Mouse (Mus musculus) urinary bladder, postnatal 36 days (tissue): ENCODE measurements around the gene Sesn3.
"Not testable (repeated sequence)": the region's sequence is repeated elsewhere in the genome, so short reads cannot be mapped to it uniquely, and the experiment has no call there.

ENCODE experiments used
- DNase-seq, 2 experiments: peaks; one replicate each; pipeline ENCODE4 v3.0.0; 2022; ENCODE audit warnings: low spot score in 2 of 2, mixed read lengths in 1 of 2

The Sesn3 gene

GRCm38 (mm10) chr9:14280696-14281095, 5.8 kb downstream of the Sesn3 start:
- no peak for DNase-seq

- peak in 1 of 2 experiments; percentile 17 for DNase-seq
Observed at GRCm38 (mm10) chr9:14285036-14285435, 10.2 kb downstream of the Sesn3 start.

DNA sequence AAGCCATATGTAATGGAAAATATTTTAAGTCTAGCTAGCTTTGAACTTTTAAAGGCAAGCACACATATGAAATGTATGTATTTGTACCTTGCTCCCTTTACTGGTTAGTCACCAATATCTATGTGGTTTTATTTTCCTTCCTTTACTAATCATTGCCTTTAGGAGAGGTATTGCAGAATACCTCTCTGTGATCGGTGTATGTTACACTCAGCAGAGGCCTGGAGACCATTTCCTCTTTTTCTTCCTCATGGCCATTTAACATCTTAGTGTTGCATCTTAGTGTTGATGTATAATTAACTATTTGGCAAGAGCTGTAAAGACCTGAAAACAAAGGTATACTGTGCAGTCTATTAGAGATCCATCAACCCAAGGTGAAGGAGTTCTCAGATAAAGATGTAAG, 12.4 kb downstream of the Sesn3 start:
- no peak for DNase-seq

GRCm38 (mm10) chr9:14288500-14288899, 13.6 kb downstream of the Sesn3 start:
- no peak for DNase-seq

DNA sequence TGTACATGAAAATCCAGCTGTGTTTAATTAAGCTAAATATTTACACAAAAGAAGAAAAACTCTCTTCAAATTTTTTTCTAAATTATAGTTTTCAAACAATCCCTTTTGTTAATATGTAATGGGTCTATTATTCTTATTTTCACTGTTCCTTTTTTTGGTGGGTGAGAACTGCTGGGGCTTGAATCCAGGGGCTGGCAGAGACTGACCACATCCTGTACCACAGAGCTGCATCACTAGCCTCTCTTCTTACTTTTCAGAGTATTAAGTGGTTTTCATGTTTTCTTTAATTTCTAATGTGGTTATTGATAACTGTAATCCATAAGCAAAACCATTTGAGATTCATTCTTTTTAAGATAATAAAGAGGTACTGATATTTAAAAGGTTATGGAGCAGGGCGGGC, 19.0 kb downstream of the Sesn3 start:
- no peak for DNase-seq

GRCm38 (mm10) chr9:14295680-14296440, 21.0 kb downstream of the Sesn3 start:
- no peak for DNase-seq

GRCm38 (mm10) chr9:14297204-14297603, 22.3 kb downstream of the Sesn3 start:
- DNase-seq: no peak

DNA sequence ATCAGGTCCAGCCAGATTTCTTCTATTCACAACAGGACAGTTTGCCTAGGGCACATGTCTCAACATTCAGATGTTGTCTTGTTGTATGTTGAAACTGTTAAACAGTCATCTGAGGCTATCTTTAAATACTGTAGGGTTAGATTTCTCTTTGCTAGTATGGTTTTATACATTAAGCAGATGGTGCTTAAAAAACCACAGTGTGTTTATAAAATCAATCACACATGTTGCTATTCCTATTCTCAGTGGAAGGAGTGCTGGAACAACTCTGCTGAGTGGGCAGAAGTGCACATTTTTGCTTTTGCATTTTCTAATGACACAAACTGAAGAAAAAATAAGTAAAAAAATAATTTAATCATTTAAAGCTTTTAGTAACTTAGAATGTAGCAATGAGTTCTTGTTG, 25.0 kb downstream of the Sesn3 start:
- no peak for DNase-seq

DNA sequence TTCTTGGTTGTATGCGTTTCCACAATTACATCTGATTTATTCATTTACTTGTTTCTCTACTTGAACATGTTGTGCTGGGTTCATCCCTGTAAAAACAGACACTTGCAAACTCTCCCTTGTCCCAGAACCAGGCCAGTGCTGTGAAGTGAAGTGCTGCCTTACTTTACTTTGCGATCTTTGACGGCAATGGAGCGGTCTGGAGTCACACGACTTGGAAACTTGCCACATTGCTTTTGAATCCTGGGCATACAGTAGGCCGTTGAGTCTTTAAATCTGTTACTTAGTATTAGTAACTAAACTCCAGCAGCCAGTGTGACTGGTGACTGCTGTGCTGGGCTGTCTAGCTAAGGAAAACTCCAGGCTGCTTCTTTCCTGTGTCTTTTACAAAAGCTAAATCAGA, 25.9 kb downstream of the Sesn3 start:
- no peak for DNase-seq

DNA sequence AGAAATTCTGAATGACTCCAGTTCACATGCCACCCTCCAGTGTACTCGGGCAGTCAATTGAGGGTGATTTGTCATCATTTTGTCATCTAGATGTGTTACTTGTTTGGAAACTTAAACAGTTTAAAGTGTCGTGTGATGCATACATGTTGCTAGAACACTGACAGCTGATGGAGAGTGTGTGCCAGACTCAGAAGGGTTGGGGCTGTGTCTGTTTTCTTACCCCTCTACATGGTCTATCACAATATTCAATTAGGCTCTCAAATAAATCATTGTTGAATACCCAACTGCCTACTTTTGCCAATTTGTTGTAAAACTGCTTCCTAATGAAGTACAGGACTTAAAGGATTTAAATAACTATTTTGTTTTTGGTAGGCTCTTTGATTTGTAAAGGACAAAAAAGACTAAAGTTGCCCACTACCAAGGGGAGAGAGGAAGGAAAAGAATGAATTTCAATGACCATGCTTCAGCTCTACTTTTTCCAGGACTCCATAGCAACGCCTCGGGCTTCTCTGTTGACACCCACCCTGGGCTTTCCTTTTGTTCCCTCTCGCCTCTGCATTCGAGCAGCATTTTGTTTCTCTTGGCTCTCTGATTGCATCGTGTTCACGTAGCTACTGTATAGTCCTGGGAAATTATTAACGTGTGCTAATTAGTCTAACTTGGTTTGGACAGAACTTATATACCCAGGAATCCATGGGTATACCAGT, 29.5 kb downstream of the Sesn3 start:
- no peak for DNase-seq

DNA sequence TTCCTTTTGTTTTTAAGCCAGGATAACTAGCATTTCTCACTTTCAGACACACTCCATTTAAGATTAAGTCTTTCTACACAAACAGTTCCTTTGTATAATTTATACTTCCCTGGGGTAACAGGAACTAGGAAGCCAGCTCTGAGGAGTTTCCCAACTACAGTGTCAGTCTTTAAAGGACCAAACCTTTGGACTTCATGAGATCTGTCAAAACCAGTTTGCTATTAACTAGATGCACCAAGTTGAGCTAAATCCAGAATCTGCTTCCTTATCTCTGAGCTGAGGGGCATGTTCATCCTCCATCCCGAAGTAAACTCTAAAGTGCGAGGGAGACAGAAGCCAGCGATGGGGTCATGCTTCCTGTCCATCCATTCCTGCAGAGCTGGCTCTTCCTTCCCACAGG, 32.5 kb downstream of the Sesn3 start:
- no peak for DNase-seq

DNA sequence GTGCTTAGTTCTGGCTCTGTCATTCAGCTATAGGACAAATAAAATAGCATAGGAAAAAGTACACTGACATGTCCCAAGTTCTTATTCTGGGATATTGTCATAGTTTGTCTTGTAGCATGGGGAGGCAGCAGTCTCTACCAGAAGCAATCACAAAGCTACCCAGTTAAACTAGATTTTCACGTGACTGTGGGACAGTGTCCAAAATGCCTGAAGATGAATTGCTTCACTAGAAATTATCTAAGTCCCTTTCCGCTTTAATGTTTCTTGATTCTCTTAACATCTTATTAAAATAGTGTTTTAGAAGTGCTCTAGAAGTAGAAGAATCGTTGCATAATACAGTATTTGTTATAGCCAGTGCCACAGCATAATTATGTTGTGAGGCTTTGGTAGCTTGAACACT, 39.1 kb downstream of the Sesn3 start:
- DNase-seq: no peak

GRCm38 (mm10) chr9:14314477-14314876, 39.6 kb downstream of the Sesn3 start:
- DNase-seq: no peak

- DNase-seq: no peak
Observed at GRCm38 (mm10) chr9:14316618-14317017, 41.8 kb downstream of the Sesn3 start.

GRCm38 (mm10) chr9:14335829-14336228, 61.0 kb downstream of the Sesn3 start:
- DNase-seq: no peak

GRCm38 (mm10) chr9:14336901-14337300, 62.0 kb downstream of the Sesn3 start:
- DNase-seq: no peak

DNA sequence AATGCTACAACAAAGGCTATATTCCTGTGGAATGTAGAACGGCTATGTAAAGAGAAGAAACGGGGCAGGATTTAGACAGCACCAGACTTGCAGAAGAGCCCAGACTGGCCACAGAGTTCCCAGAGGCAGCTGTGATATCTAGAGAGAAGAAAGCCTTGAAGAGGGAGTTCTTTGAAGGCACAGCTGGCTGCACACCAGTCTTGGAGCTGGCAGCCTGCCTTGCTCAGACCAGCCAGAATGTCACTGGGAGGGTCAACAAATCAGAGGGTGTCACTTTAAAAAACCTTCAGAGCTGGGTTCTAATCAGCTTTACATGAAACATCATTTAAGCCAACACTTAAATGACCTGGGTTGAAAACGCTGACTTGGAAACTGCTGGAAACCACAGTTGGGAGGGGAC, 63.8 kb downstream of the Sesn3 start:
- DNase-seq: no peak

DNA sequence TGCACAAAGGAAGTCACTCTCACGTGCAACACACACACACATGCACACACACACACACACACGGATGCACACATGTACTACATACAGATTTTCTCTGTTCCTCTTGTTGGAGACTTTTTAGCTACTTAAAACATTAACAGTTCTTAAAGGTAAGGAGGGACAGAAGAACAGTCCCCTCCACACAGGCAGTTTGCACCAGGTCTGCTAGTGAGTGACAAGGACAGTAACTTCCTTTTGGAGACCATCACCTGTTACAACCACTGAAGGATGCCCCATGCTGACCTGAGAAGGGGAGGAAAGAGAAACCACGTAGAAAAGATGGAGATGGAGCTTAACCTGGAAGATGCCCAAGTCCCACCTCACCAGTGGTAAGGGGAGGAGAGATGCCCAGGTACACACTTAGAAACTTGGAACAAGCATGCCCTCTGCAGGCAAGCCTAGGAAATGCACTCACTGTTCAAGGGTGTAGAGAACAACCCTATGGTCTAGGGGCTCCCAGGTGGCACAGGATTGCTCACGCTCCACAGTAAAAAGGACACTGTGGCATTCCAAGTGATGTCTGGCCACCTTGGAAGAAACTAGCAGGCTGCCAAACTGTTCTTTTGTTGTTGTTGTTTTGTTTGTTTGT, 67.3 kb downstream of the Sesn3 start:
- peak; percentile 57 to 59 for DNase-seq

DNA sequence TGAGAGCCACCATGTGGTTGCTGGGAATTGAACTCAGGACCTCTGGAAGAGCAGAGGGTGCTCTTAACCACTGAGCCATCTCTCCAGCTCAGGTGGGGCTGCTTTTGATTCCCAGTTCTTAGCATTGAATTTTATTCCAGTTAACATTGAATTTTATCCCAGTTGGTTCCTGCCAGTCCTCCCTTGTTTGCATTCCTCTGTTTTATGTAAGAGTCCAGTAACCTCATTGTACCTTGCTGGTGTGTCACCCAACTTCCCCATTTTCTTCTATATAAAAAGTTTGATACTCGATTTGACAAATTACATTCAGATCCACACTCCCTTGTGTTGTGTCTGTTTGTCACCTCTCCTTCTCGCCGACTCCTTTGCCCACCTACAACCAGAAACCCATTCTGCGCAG, 71.0 kb downstream of the Sesn3 start:
- not testable (repeated sequence) for DNase-seq

DNA sequence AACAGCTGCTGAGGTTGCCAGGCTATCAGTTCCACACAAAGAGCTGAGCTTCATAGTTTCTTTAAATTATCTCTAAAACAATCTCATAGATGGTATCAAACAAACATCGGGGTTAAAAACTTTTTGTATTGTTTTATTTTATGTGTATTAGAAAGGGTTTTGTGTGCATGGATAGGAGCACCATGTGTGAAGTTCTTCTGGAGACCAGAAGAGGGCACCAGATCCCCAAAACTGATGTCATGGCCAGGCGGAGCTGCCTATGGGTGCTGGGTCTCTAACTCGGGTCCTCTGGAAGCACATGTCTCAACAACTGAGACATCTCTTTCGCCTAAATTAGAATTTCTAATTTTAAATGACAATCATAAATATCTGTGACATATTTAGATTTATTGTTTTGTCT, 73.5 kb downstream of the Sesn3 start:
- DNase-seq: no peak

DNA sequence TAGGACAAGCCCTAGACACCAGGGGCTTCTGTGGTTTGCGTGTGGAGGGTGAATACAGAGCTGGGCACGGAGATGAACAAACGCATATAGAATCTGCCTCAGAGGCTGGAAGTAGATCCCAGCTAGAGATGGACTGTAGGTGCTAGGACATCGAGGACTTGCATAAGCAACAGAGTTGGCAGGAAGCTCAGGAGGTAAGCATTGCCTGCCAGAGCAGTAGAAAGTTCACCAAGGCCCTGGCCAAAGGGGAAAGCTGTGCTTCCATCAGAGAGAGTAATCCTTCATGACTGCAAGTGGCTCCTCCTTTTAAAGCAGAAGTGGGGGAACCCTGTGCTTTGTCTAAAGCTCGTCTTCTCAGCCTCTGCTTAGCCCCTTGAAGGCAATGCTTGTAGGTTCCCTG, 74.5 kb downstream of the Sesn3 start:
- no peak for DNase-seq

DNA sequence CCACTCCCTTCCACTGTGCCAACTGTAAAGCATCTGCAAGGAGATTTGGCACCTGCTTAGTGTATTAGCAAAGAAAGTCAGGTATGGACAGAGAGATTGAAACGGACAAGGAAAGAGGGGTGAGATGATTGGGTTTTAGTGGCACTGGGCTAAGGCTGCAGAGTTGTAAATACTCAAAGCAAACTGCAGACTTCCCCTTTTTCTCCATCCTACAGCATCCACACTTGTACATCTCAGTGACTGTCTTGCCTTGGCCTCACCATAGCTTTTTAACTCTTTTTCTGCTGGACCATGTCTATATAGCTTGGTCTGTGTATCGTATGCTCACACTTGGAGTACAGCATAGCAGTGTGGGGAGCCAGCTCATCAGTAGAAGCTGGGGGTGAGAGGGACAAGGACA, 75.9 kb downstream of the Sesn3 start:
- no peak for DNase-seq

- DNase-seq: no peak
Observed at GRCm38 (mm10) chr9:14352337-14352736, 77.5 kb downstream of the Sesn3 start.
